Mouse (Mus musculus) CH12.LX (cell line): ENCODE results near the gene C8g. TPM values are rescaled to one million over a fixed set of nuclear protein-coding genes. Genes with fewer than 3 reads are reported as not detected.

ENCODE experiments used
- DNase-seq: peaks from one replicate; pipeline ENCODE4 v3.0.0-alpha.2; 2013; ENCODE audit errors: extremely low read depth
- H3K27ac ChIP-seq: 2 replicates; pipeline ENCODE4 v1.5.1; 2012; ENCODE audit warnings: low read depth, mild to moderate bottlenecking, control low read depth, moderate library complexity; ENCODE audit not compliant: insufficient read depth
- H3K27me3 ChIP-seq: replicated peaks from 2 replicates; pipeline ENCODE3; 2012; ENCODE audit warnings: inconsistent platforms
- H3K36me3 ChIP-seq, 2 experiments: replicated peaks in 1 of 2; 2 replicates each; pipeline versions ENCODE3 to v1.6.1; 2012; ENCODE audit warnings: inconsistent platforms in 1 of 2, low read length in 1 of 2, mild to moderate bottlenecking in 1 of 2, mixed read lengths in 1 of 2, moderate library complexity in 1 of 2; ENCODE audit not compliant: control insufficient read depth in 1 of 2, insufficient read depth in 1 of 2
- H3K4me1 ChIP-seq, 2 experiments: 2 replicates each; pipeline ENCODE4 v1.6.1; 2012; ENCODE audit warnings: inconsistent platforms in 1 of 2, moderate library complexity in 1 of 2; ENCODE audit not compliant: insufficient read depth in 2 of 2, control insufficient read depth in 1 of 2
- H3K4me2 ChIP-seq: 2 replicates; pipeline ENCODE4 v1.6.1; 2012; ENCODE audit warnings: low read depth, mild to moderate bottlenecking, control low read depth; ENCODE audit not compliant: poor library complexity, insufficient read depth, severe bottlenecking
- H3K4me3 ChIP-seq, 3 experiments: fragments of 150-350 bp in 1 of 3; sonication (generic) in 1 of 3; replicated peaks in 1 of 3; 2 replicates each; pipeline versions ENCODE3 to v1.5.1; 2011 to 2012; ENCODE audit warnings: low read depth in 2 of 3, low read length in 2 of 3, mild to moderate bottlenecking in 2 of 3, moderate library complexity in 2 of 3, control low read depth in 1 of 3, improper control_type of control experiment in 1 of 3, inconsistent platforms in 1 of 3, mixed read lengths in 1 of 3; ENCODE audit not compliant: poor library complexity in 1 of 3
- H3K79me2 ChIP-seq: replicated peaks from 2 replicates; pipeline ENCODE4 v1.6.1; 2012; ENCODE audit warnings: mild to moderate bottlenecking, moderate library complexity; ENCODE audit not compliant: control insufficient read depth, poor library complexity, insufficient read depth, severe bottlenecking; ENCODE audit errors: extremely low read depth
- H3K9ac ChIP-seq: 2 replicates; pipeline ENCODE4 v1.6.1; 2012; ENCODE audit warnings: low read depth, mild to moderate bottlenecking, control low read depth, moderate library complexity; ENCODE audit not compliant: insufficient read depth
- H3K9me3 ChIP-seq: replicated peaks from 2 replicates; pipeline ENCODE3; 2012; ENCODE audit warnings: low read length, inconsistent platforms, mixed read lengths
- CHD2 ChIP-seq: IDR thresholded peaks from 2 replicates; pipeline ENCODE4 v1.6.1; 2011; ENCODE audit warnings: low read length, improper control_type of control experiment
- ELF1 ChIP-seq: IDR thresholded peaks from 2 replicates; pipeline ENCODE4 v1.6.1; 2014; ENCODE audit warnings: low read depth, mild to moderate bottlenecking, inconsistent platforms, low read length, improper control_type of control experiment
- ETS1 ChIP-seq: conservative IDR thresholded peaks from 2 replicates; pipeline ENCODE4 v1.6.1; 2012; ENCODE audit warnings: low read depth, mild to moderate bottlenecking, inconsistent platforms, low read length, improper control_type of control experiment, moderate library complexity
- HCFC1 ChIP-seq: IDR thresholded peaks from 2 replicates; pipeline ENCODE4 v1.6.1; 2012; ENCODE audit warnings: low read depth, mild to moderate bottlenecking, inconsistent platforms, low read length, improper control_type of control experiment
- JUN ChIP-seq: IDR thresholded peaks from 2 replicates; pipeline ENCODE4 v1.6.1; 2011; ENCODE audit warnings: low read depth, mild to moderate bottlenecking, low read length, improper control_type of control experiment, moderate library complexity; ENCODE audit not compliant: insufficient read depth
- JUND ChIP-seq: conservative IDR thresholded peaks from 2 replicates; pipeline ENCODE4 v1.6.1; 2011; ENCODE audit warnings: low read depth, low read length, improper control_type of control experiment
- KAT2A ChIP-seq: IDR thresholded peaks from 2 replicates; pipeline ENCODE4 v1.6.1; 2012; ENCODE audit warnings: low read length, improper control_type of control experiment, inconsistent platforms; ENCODE audit not compliant: insufficient replicate concordance
- MAX ChIP-seq: IDR thresholded peaks from 2 replicates; pipeline ENCODE4 v1.6.1; 2011; ENCODE audit warnings: low read length, improper control_type of control experiment
- MAZ ChIP-seq: IDR thresholded peaks from 2 replicates; pipeline ENCODE4 v1.6.1; 2012; ENCODE audit warnings: low read depth, mild to moderate bottlenecking, inconsistent platforms, low read length, improper control_type of control experiment, moderate library complexity
- MEF2A ChIP-seq: IDR thresholded peaks from 2 replicates; pipeline ENCODE4 v1.6.1; 2014; ENCODE audit warnings: low read depth, mild to moderate bottlenecking, inconsistent platforms, low read length, improper control_type of control experiment, borderline replicate concordance
- POLR2A ChIP-seq: IDR thresholded peaks from 2 replicates; pipeline ENCODE4 v1.6.1; 2011; ENCODE audit warnings: low read depth, mild to moderate bottlenecking, improper control_type of control experiment, low read length
- RCOR1 ChIP-seq: conservative IDR thresholded peaks from 2 replicates; pipeline ENCODE4 v1.6.1; 2012; ENCODE audit warnings: low read depth, mild to moderate bottlenecking, inconsistent platforms, low read length, improper control_type of control experiment
- TBP ChIP-seq: conservative IDR thresholded peaks from 2 replicates; pipeline ENCODE4 v1.6.1; 2011; ENCODE audit warnings: low read depth, low read length, improper control_type of control experiment
- USF1 ChIP-seq: IDR thresholded peaks from 2 replicates; pipeline ENCODE4 v1.6.1; 2014; ENCODE audit warnings: low read depth, mild to moderate bottlenecking, inconsistent platforms, low read length, improper control_type of control experiment
- ZC3H11A ChIP-seq: IDR thresholded peaks from 2 replicates; pipeline ENCODE4 v1.6.1; 2012; ENCODE audit warnings: low read depth, mild to moderate bottlenecking, inconsistent platforms, low read length, improper control_type of control experiment
- ZMIZ1 ChIP-seq: IDR thresholded peaks from 2 replicates; pipeline ENCODE4 v1.6.1; 2012; ENCODE audit warnings: low read depth, mild to moderate bottlenecking, inconsistent platforms, low read length, improper control_type of control experiment
- dilution Hi-C: fragments of 300-500 bp; cut with MboI; formaldehyde crosslinking; loops from 2 replicates; pipeline ENCODE4 v1.14.3; 2020; ENCODE audit warnings: low sequenced_read_pairs; ENCODE audit not compliant: extremely low pct_unique_long_range_greater_than_20kb, extremely low pct_ligation_motif_present
- in situ Hi-C: fragments of 300-500 bp; cut with MboI; formaldehyde crosslinking; loops from 3 replicates; pipeline ENCODE4 v1.14.3; 2019; ENCODE audit warnings: low sequenced_read_pairs, low pct_ligation_motif_present, low pct_unique_long_range_greater_than_20kb, mixed read lengths
- polyA plus RNA-seq: library from polyadenylated mRNA; unstranded; fragments of >175 nt; gene quantifications from 2 replicates; pipeline ENCODE4 v1.2.1, GENCODE M21; 2012; ENCODE audit warnings: low read depth; ENCODE audit not compliant: insufficient read length
- total RNA-seq, 2 experiments: library from RNA; depleted of rRNA; stranded (reverse); fragments of 300-350 nt in 1 of 2; fragments of >200 nt in 1 of 2; gene quantifications; 2 replicates each; pipeline ENCODE4 v1.2.3; 2012 to 2014

The C8g gene
- total and polyA plus RNA-seq, 3 experiments = 1.2 to 2.7 (median 1.7) TPM

DNA sequence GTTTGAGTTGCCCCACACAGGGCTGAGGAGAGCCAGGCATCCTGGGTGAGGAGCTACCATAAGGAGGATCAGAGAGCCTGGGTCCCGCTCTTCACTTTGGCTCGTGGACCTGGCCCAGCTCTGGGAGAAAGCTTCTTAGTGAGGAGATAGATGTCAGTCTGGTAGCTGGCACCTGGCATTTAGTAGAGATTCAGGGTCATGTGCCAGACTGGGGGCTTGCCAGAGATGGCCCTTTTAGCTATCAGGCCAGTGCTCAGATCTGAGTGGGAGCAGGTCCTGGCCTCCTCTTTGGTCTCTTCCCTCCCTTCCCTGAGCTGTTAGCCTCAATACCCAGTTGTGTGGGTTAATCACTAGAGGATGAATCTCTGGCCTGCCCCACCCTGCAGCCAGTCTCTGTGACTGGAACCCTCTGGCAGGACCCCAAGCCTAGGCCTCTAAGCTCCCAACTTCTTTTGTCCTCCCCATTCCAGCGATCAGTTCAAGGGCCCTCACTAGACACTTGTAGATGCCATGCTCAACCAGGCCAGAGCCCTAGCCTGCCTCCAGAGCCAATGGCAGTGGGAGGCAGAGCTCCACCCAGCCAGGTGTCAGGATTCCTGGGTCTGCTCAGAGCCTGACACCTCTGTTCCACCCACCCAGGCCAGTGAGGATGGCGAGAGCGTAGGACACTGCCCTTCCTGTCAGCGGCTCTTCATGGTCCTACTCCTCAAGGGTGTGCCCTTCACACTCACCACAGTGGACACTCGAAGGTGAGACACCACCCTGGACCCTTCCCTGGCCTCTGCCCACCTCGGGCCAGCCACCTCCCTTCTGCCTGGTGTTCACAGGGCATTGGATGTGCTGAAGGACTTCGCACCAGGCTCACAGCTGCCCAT is 44.3 kb downstream of the C8g start:
- H3K9me3 ChIP-seq = no peaks in the 10 kb centered on the region
- in situ Hi-C loops (no loop called here), dilution Hi-C loops (no loop called here)
- no peak for TF ChIP-seq ELF1
- TF ChIP-seq ZMIZ1 = no peak
- TF ChIP-seq MAZ = no peak
- no peaks in the 10 kb centered on the region for H3K27me3 ChIP-seq
- H3K36me3 ChIP-seq = peaks cover 11 to 29% of the 10 kb centered on the region in 2 experiments
- H3K79me2 ChIP-seq = peaks cover 2% of the 10 kb centered on the region; the same call in 1 of the 2 replicates
- DNase-seq = no peak
- H3K4me1 ChIP-seq = peaks cover 6 to 21% of the 10 kb centered on the region in 2 experiments
- H3K27ac ChIP-seq = no peak overlapping the region
- no peak overlapping the region for H3K9ac ChIP-seq
- no peak overlapping the region for H3K4me2 ChIP-seq
- H3K4me3 ChIP-seq = no peak overlapping the region

DNA sequence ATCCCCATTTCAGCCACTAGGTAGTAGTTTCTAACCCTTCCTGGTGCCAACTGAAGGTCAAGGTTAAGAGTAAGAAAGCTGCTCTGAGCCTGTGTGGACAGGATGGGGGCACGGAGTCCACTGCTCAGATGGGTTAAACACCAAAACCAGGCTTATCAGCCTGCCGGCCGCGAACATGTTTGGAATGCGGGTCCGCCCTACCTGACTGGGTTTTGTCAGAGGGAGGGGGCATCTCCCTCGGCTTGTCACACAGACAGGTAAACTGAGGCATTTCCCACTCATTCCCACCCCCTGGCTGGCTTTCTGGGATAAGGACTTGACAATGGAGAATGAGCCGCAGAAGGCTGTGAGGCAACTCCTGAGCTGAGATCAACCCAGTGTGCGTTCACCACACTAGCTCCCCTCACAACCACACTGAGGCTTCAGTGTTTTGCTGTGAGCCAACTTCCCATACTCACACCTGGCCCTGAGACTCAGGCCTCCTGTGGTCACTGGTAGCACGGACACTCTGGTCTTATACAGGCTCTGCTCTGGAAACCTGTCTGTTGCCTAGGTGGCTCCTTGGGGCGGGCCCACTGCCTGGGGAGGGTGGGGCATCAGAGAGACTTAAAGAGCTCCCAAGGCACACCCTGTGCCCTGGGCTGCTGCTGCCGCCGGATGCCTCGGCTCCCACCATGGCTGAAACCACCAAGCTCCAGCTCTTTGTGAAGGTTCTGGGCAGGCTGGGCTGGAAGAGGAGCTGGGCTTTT is 45.1 kb downstream of the C8g start, which contains the start of gene Clic3:
Clic3 (plus strand) TSS at position 634 of the 749 bp plus-strand sequence.
- Histone ChIP-seq H3K79me2 (peaks cover 2% of the 10 kb centered on the region; the same call in 1 of the 2 replicates), H3K4me2 (no peak within 1 kb of the TSS), H3K4me3 (no peak within 1 kb of the TSS), H3K9ac (no peak within 1 kb of the TSS), H3K36me3 (peaks cover 11 to 29% of the 10 kb centered on the region in 2 experiments), H3K4me1 (peaks cover 4 to 17% of the 10 kb centered on the region in 2 experiments)
- no peak for DNase-seq
- in situ Hi-C loops = no loop called here
- dilution Hi-C loops = no loop called here
- TF ChIP-seq HCFC1 (no peak), TBP (no peak), USF1 (no peak), ETS1 (no peak), CHD2 (no peak), JUND (no peak), RCOR1 (no peak)
- TF ChIP-seq, all 38 proteins: peak for 0
- Histone ChIP-seq H3K9me3 (no peaks in the 10 kb centered on the region), H3K27ac (no peak within 1 kb of the TSS), H3K27me3 (no peaks in the 10 kb centered on the region)

DNA sequence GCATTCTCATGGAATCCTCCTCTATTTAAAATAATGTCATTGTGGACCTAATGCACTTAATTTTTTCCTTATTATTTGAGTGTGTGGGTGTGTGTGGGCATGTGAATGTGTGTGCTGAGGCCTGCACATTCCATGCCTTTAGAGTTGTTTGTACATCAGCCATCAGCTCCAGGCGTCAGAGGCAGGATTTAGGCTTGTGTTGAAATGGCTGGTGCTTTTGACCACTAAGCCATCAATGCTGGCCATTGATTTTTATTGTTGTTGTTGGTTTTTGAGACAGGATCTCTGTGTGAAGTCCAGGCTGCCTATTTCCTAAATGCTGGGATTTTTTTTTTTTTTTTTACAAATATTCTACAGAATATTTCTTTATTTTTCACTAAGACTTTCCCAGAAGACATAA is 48.6 kb downstream of the C8g start:
- no peak overlapping the region for H3K4me2 ChIP-seq
- dilution Hi-C loops = no loop called here
- no peak for DNase-seq
- no peak overlapping the region for H3K4me3 ChIP-seq
- H3K27ac ChIP-seq = no peak overlapping the region
- no peaks in the 10 kb centered on the region for H3K27me3 ChIP-seq
- H3K4me1 ChIP-seq = peaks cover 0 to 7% of the 10 kb centered on the region in 2 experiments; a peak in 2 of 4 replicates
- no peak overlapping the region for H3K9ac ChIP-seq
- peaks cover 8 to 25% of the 10 kb centered on the region in 2 experiments for H3K36me3 ChIP-seq
- no peaks in the 10 kb centered on the region for H3K79me2 ChIP-seq
- H3K9me3 ChIP-seq = no peaks in the 10 kb centered on the region
- in situ Hi-C loops = no loop called here
- TF ChIP-seq JUN = no peak
- no peak for TF ChIP-seq MEF2A
- TF ChIP-seq ZC3H11A = no peak
- no peak for TF ChIP-seq KAT2A
- TF ChIP-seq MAX = no peak
- TF ChIP-seq POLR2A = no peak
- TF ChIP-seq, all 38 proteins: peak for 0
